Mouse (Mus musculus) liver, adult 2 months (tissue): ENCODE data around the gene Ncstn.

Experiments
- CTCF ChIP-seq: fragments of 200-500 bp; IDR thresholded peaks from 2 replicates; pipeline ENCODE4 v1.5.1; 2011; ENCODE audit warnings: low read depth, low read length, control low read depth
- POLR2A ChIP-seq: fragments of 200-500 bp; IDR thresholded peaks from 2 replicates; pipeline ENCODE4 v1.6.1; 2011; ENCODE audit warnings: low read length, control low read depth; ENCODE audit not compliant: insufficient read depth; ENCODE audit errors: extremely low read depth

DNA sequence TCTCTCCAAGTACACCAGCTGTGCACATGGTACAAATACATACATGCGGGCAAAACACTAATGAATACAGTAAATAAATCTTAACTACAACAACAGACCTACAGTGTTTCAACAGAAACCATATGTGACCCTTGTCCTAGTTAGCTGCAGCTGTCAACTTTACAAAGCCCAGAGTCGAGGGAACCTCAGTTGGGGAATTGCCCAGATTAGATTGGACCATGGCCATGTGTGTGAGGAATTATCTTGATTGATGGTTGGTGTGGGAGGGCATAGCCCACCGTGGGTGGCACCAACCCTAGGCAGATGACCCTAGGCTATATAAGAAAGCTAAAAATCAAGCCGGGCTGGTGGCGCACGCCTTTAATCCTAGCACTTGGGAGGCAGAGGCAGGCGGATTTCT lies 49.7 kb upstream of the Ncstn start:
- TF ChIP-seq POLR2A (no peak), CTCF (no peak)
